Mouse (Mus musculus) natural killer cell, adult 2 months (primary cell): ENCODE data around the gene Txnl4b.

Experiments used
- DNase-seq, 2 experiments: peaks; one replicate each; pipeline ENCODE4 v3.0.0; 2022; ENCODE audit warnings: low spot score in 2 of 2

Txnl4b gene

GRCm38 (mm10) chr8:109595854-109596253 lies 30.2 kb downstream of the Txnl4b start:
- DNase-seq = peak; percentile 34 to 53

GRCm38 (mm10) chr8:109606725-109607124 lies 41.0 kb downstream of the Txnl4b start:
- DNase-seq = no peak

GRCm38 (mm10) chr8:109607650-109608049 lies 42.0 kb downstream of the Txnl4b start:
- DNase-seq = no peak

GRCm38 (mm10) chr8:109608271-109609152 lies 42.8 kb downstream of the Txnl4b start, which contains the start of gene Dhodh:
TSS of gene Dhodh (minus strand) at chr8:109608673.
- peak; percentile 94 to 95 for DNase-seq

- DNase-seq = no peak
Observed at GRCm38 (mm10) chr8:109609153-109609502, 43.4 kb downstream of the Txnl4b start.

GRCm38 (mm10) chr8:109614243-109615210 lies 48.8 kb downstream of the Txnl4b start, which contains the start of gene Pkd1l3:
TSS of gene Pkd1l3 (plus strand) at chr8:109614517.
- no peak for DNase-seq

- DNase-seq = no peak
Observed at GRCm38 (mm10) chr8:109615569-109615968, 49.9 kb downstream of the Txnl4b start.
